Mouse (Mus musculus): ENCODE results near the gene Gfm1. TPM values are rescaled to one million over a fixed set of nuclear protein-coding genes. Genes with fewer than 3 reads are reported as not detected.

The Gfm1 gene
- total and polyA plus RNA-seq, 3 experiments = 9.7 to 89.4 (median 74.6) TPM

DNA sequence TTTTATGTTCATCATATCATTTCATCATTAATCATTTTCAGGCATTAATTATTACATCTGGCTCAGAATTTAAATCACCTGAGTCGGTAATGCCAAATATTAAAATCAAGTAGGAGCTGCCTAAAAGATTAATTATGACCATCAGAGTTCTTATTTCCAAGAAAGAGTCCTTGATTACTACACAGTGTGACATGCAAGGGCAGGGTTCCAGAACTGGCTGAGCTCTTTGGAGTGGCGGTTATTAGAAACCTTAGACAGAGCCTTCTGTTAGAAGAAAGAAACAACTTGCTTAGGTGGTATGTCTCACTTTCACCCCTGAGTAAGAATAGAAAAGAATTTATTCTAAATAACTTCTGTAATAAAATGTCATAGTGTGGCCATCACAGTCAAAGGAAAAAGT is 37.4 kb downstream of the Gfm1 start:
- no peak for TF ChIP-seq POLR2AphosphoS5 (IDR thresholded peaks at IDR 0.05; ENCODE audit: insufficient replicate concordance, low read depth, low read length)
- no peak for TF ChIP-seq GATA1 (IDR thresholded peaks at IDR 0.05; ENCODE audit: borderline replicate concordance, low read length)
- TF ChIP-seq GATA2 (IDR thresholded peaks at IDR 0.05; ENCODE audit: borderline replicate concordance, low read depth, low read length) = no peak
- TF ChIP-seq CTCF (IDR thresholded peaks at IDR 0.05; ENCODE audit: low read depth, low read length) = no peak
- TF ChIP-seq TAL1 (conservative IDR thresholded peaks at IDR 0.05; ENCODE audit: low read depth, low read length) = no peak
- Histone ChIP-seq H3K27me3 (ENCODE audit: insufficient read depth, low read length) (no peaks in the 10 kb centered on the region), H3K4me3 (ENCODE audit: low read depth, low read length) (no peak overlapping the region), H3K9me3 (replicated peaks) (no peaks in the 10 kb centered on the region), H3K4me1 (ENCODE audit: insufficient read depth, low read depth, low read length) (peaks cover 22% of the 10 kb centered on the region), H3K36me3 (replicated peaks) (peaks cover 66% of the 10 kb centered on the region)
- no peak for ATAC-seq (ENCODE audit: extremely low read depth, insufficient number of reproducible peaks, low FRiP score, poor library complexity, severe bottlenecking)
- DNase-seq (ENCODE audit: low spot score) = no peak

DNA sequence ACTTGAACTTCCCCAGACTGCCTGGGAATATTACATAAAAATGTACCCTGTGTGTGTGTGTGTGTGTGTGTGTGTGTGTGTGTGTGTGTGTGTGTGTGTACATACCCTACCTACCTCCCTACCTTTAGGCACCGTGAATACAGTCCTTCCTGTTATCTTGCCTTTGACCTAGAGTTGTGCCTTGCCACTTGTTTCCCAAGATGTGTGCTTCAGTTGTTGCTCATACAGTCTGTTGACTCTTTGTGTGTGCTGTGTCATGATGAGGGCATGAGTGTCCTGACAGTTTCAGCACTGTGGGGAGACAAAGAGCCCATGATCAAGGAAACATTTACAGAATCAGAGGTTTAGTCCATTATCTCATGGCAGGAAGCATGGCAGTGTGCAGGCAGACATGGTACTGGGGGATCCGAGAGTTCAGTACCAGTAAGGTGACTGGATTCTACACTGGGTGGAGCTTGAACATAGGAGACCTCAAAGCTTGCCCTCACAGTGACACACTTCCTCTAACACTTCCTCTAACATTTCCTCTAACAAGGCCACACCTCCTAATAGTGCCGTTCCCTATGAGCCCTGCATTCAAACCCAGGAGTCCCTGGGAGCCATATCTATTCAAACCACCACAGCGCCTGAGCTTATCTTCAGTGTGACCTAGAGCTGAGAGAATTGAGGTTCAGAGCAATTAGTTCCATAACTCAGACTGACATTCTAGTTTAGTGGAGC is 41.7 kb downstream of the Gfm1 start:
- DNase-seq (ENCODE audit: low spot score) = no peak
- no peak for TF ChIP-seq GATA2 (IDR thresholded peaks at IDR 0.05; ENCODE audit: borderline replicate concordance, low read depth, low read length)
- TF ChIP-seq TAL1 (conservative IDR thresholded peaks at IDR 0.05; ENCODE audit: low read depth, low read length) = no peak
- TF ChIP-seq CTCF (IDR thresholded peaks at IDR 0.05; ENCODE audit: low read depth, low read length) = no peak
- TF ChIP-seq GATA1 (IDR thresholded peaks at IDR 0.05; ENCODE audit: borderline replicate concordance, low read length) = no peak
- TF ChIP-seq POLR2AphosphoS5 (IDR thresholded peaks at IDR 0.05; ENCODE audit: insufficient replicate concordance, low read depth, low read length) = no peak
- no peak overlapping the region for H3K4me3 ChIP-seq (ENCODE audit: low read depth, low read length)
- peaks cover 4% of the 10 kb centered on the region; the same call in 1 of the 2 replicates for H3K4me1 ChIP-seq (ENCODE audit: insufficient read depth, low read depth, low read length)
- H3K36me3 ChIP-seq (replicated peaks) = peaks cover 84% of the 10 kb centered on the region
- ATAC-seq (ENCODE audit: extremely low read depth, insufficient number of reproducible peaks, low FRiP score, poor library complexity, severe bottlenecking) = peak; percentile 22; the same call in 1 of the 2 replicates
- no peaks in the 10 kb centered on the region for H3K27me3 ChIP-seq (ENCODE audit: insufficient read depth, low read length)
- H3K9me3 ChIP-seq (replicated peaks) = no peaks in the 10 kb centered on the region

DNA sequence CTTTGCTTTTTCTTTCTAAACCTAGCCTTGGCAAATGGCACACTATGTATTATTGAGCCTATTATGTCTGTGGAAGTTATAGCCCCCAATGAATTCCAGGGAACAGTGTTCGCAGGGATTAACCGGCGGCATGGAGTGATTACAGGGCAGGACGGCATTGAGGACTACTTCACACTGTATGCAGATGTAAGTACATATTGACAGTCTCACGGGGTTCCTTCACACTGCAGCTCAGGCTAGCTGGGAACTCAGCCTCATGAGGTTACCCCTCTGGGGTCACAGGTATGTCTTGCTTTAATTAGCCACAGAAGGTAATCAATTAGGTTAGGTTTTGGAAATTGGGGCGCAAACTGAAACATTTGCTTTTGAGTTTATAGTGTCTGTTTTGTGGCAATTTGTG is 43.5 kb downstream of the Gfm1 start:
- Histone ChIP-seq H3K4me3 (ENCODE audit: low read depth, low read length) (no peak overlapping the region), H3K36me3 (replicated peaks) (peaks cover 84% of the 10 kb centered on the region), H3K27me3 (ENCODE audit: insufficient read depth, low read length) (no peaks in the 10 kb centered on the region), H3K9me3 (replicated peaks) (no peaks in the 10 kb centered on the region), H3K4me1 (ENCODE audit: insufficient read depth, low read depth, low read length) (peaks cover 4% of the 10 kb centered on the region; the same call in 1 of the 2 replicates)
- ATAC-seq (ENCODE audit: extremely low read depth, insufficient number of reproducible peaks, low FRiP score, poor library complexity, severe bottlenecking) (no peak), DNase-seq (ENCODE audit: low spot score) (no peak)
- no peak for TF ChIP-seq POLR2AphosphoS5 (IDR thresholded peaks at IDR 0.05; ENCODE audit: insufficient replicate concordance, low read depth, low read length)
- TF ChIP-seq GATA1 (IDR thresholded peaks at IDR 0.05; ENCODE audit: borderline replicate concordance, low read length) = no peak
- TF ChIP-seq CTCF (IDR thresholded peaks at IDR 0.05; ENCODE audit: low read depth, low read length) = no peak
- TF ChIP-seq GATA2 (IDR thresholded peaks at IDR 0.05; ENCODE audit: borderline replicate concordance, low read depth, low read length) = no peak
- no peak for TF ChIP-seq TAL1 (conservative IDR thresholded peaks at IDR 0.05; ENCODE audit: low read depth, low read length)

- Histone ChIP-seq H3K9me3 (replicated peaks) (no peaks in the 10 kb centered on the region), H3K4me1 (ENCODE audit: insufficient read depth, low read depth, low read length) (no peaks in the 10 kb centered on the region), H3K4me3 (ENCODE audit: low read depth, low read length) (no peak overlapping the region), H3K27me3 (ENCODE audit: insufficient read depth, low read length) (no peaks in the 10 kb centered on the region), H3K36me3 (replicated peaks) (peaks cover 64% of the 10 kb centered on the region)
- ATAC-seq (ENCODE audit: extremely low read depth, insufficient number of reproducible peaks, low FRiP score, poor library complexity, severe bottlenecking) (no peak), DNase-seq (ENCODE audit: low spot score) (no peak)
- no peak for TF ChIP-seq GATA2 (IDR thresholded peaks at IDR 0.05; ENCODE audit: borderline replicate concordance, low read depth, low read length)
These were observed 49.9 kb downstream of the Gfm1 start for GRCm38 (mm10) chr3:67479806-67480205.

GRCm38 (mm10) chr3:67482400-67482799 is 52.5 kb downstream of the Gfm1 start:
- Histone ChIP-seq H3K4me1 (ENCODE audit: insufficient read depth, low read depth, low read length) (no peaks in the 10 kb centered on the region), H3K9me3 (replicated peaks) (no peaks in the 10 kb centered on the region), H3K36me3 (replicated peaks) (peaks cover 39% of the 10 kb centered on the region), H3K4me3 (ENCODE audit: low read depth, low read length) (no peak overlapping the region), H3K27me3 (ENCODE audit: insufficient read depth, low read length) (no peaks in the 10 kb centered on the region; the same call in 1 of the 2 replicates)
- DNase-seq (ENCODE audit: low spot score) (no peak), ATAC-seq (ENCODE audit: extremely low read depth, insufficient number of reproducible peaks, low FRiP score, poor library complexity, severe bottlenecking) (no peak)
- TF ChIP-seq POLR2AphosphoS5 (IDR thresholded peaks at IDR 0.05; ENCODE audit: insufficient replicate concordance, low read depth, low read length) (no peak), CTCF (IDR thresholded peaks at IDR 0.05; ENCODE audit: low read depth, low read length) (no peak), TAL1 (conservative IDR thresholded peaks at IDR 0.05; ENCODE audit: low read depth, low read length) (no peak)

DNA sequence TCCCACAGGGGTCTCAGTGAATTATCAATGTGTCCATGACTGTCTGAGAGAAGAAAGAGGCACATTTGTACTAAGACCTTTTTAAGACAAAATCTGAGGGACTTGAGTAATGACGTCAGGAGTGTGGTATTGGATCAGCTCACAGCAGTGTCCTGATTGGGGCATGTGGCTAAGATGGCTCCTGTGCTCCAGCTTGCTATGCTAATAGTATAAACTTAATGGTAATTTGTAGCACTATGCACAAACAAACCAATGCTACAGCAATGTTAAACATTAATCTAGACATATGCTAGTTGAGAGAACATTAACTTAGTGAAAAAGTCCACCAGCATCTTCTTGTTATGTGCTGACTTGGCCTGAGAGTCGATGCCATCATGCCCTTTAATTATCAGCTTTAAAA is 55.3 kb downstream of the Gfm1 start:
- H3K9me3 ChIP-seq (replicated peaks) = no peaks in the 10 kb centered on the region
- H3K4me1 ChIP-seq (ENCODE audit: insufficient read depth, low read depth, low read length) = no peaks in the 10 kb centered on the region
- peaks cover 16% of the 10 kb centered on the region for H3K36me3 ChIP-seq (replicated peaks)
- TF ChIP-seq CTCF (IDR thresholded peaks at IDR 0.05; ENCODE audit: low read depth, low read length) (no peak), POLR2AphosphoS5 (IDR thresholded peaks at IDR 0.05; ENCODE audit: insufficient replicate concordance, low read depth, low read length) (no peak)
- no peak overlapping the region for H3K4me3 ChIP-seq (ENCODE audit: low read depth, low read length)
- ATAC-seq (ENCODE audit: extremely low read depth, insufficient number of reproducible peaks, low FRiP score, poor library complexity, severe bottlenecking) = no peak
- DNase-seq (ENCODE audit: low spot score) = no peak
- no peaks in the 10 kb centered on the region; the same call in none of the 2 replicates for H3K27me3 ChIP-seq (ENCODE audit: insufficient read depth, low read length)

DNA sequence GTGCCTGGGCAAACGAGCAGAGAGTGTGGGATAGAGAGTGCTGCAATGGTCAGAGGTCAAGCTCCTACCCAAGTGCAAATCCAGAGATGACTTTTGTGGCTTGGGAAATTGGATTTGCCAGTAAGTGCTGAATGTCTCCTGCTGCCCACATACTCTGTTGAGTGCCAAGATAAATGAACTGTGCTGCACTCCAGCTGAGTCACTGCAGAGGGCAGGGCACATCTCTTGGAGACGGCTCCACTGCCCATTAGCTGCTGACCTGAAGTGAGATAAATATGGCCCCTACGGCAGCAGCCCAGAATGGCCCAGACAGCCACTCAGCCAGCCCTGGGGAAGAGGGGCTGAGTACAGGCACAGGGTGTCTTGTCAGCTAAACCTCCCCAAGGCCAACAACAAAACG is 60.3 kb downstream of the Gfm1 start:
- no peaks in the 10 kb centered on the region; the same call in none of the 2 replicates for H3K27me3 ChIP-seq (ENCODE audit: insufficient read depth, low read length)
- no peak for TF ChIP-seq CTCF (IDR thresholded peaks at IDR 0.05; ENCODE audit: low read depth, low read length)
- no peak for TF ChIP-seq POLR2AphosphoS5 (IDR thresholded peaks at IDR 0.05; ENCODE audit: insufficient replicate concordance, low read depth, low read length)
- TF ChIP-seq GATA1 (IDR thresholded peaks at IDR 0.05; ENCODE audit: borderline replicate concordance, low read length) = no peak
- no peak for TF ChIP-seq TAL1 (conservative IDR thresholded peaks at IDR 0.05; ENCODE audit: low read depth, low read length)
- no peak for TF ChIP-seq GATA2 (IDR thresholded peaks at IDR 0.05; ENCODE audit: borderline replicate concordance, low read depth, low read length)
- H3K4me1 ChIP-seq (ENCODE audit: insufficient read depth, low read depth, low read length) = no peaks in the 10 kb centered on the region
- no peaks in the 10 kb centered on the region for H3K36me3 ChIP-seq (replicated peaks)
- ATAC-seq (ENCODE audit: extremely low read depth, insufficient number of reproducible peaks, low FRiP score, poor library complexity, severe bottlenecking) = no peak
- H3K4me3 ChIP-seq (ENCODE audit: low read depth, low read length) = no peak overlapping the region
- H3K9me3 ChIP-seq (replicated peaks) = no peaks in the 10 kb centered on the region
- no peak for DNase-seq (ENCODE audit: low spot score)
